Mouse (Mus musculus): ENCODE measurements around the gene Poldip3.

Poldip3 gene

DNA sequence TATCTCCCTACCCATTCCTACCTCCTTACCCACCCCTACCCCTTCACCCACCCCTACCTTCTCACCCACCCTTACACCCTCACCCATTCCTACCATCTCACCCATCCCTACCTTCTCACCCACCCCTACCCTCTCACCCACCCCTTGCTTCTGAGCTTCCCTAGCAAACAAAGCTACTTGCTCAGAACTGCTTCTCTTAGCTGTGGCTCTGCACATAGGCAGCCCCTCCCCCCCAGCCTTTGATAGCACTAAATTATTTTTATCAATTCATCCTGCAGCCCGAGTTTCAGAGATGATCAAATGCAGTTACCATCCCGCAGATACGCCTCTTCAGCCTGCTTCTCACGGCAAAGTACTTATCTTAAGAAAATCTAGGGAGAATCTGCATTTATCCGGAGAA lies 65.7 kb downstream of the Poldip3 start:
- no peak for DNase-seq

Data from kidney, adult 11 months (tissue).